Mouse (Mus musculus) bone marrow, adult 2 months (tissue): Measurements from ENCODE around the gene Car14.

Experiments
- CTCF ChIP-seq: fragments of 200-500 bp; IDR thresholded peaks from 2 replicates; pipeline ENCODE4 v1.5.1; 2011; ENCODE audit warnings: low read length, control low read depth; ENCODE audit not compliant: control insufficient read depth, insufficient read depth
- POLR2A ChIP-seq: fragments of 200-500 bp; IDR thresholded peaks from 2 replicates; pipeline ENCODE4 v1.6.1; 2011; ENCODE audit warnings: low read depth, mild to moderate bottlenecking, control low read depth, low read length, borderline replicate concordance; ENCODE audit not compliant: control insufficient read depth

DNA sequence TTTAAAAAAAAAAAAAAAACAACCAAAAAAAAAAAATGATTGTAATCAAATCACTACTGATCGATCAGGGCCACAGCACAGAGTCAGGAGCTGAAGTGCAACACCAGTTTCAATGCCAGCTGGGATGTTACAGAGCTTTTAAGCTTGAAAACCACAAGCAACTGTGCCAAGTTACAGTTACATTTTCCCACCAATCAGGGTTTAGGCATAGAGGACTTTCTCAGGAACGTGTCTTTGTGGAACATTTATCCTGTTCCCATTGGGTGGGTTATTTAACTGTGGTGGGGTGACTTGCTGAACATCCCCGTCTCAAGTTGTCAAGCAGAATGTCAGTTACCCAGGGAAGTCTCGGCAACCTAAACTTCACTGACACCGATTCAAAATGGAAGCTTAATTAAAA, 20.6 kb upstream of the Car14 start:
- TF ChIP-seq CTCF (no peak), POLR2A (no peak)
